Mouse (Mus musculus): ENCODE data around the gene Khsrp. TPM values are rescaled to one million over a fixed set of nuclear protein-coding genes. Genes with fewer than 3 reads are reported as not detected.

The Khsrp gene
- polyA plus RNA-seq, 1 experiment from 2014 or later, result 29.6 TPM

GRCm38 (mm10) chr17:57041554-57041953, 10.2 kb upstream of the Khsrp start, which contains the start of gene Slc25a41:
Gene Slc25a41, minus strand, starts transcription at chr17:57041654.
- H3K27me3 ChIP-seq (replicated peaks; ENCODE audit: control insufficient read depth, insufficient read depth, low read length), result no peaks in the 10 kb centered on the region
- H3K36me3 ChIP-seq (ENCODE audit: control insufficient read depth, insufficient read depth), result peaks cover 7% of the 10 kb centered on the region; the same call in 1 of the 2 replicates
- WGBS, result 76% methylated on average over 8 of the region's 8 CpGs
- no peak within 1 kb of the TSS for H3K4me3 ChIP-seq (replicated peaks; ENCODE audit: low read length)
- H3K4me2 ChIP-seq (ENCODE audit: low read length), result no peak within 1 kb of the TSS
- ATAC-seq, result no peak
- no peaks in the 10 kb centered on the region for H3K4me1 ChIP-seq (replicated peaks; ENCODE audit: control insufficient read depth, insufficient read depth, low read length)
- H3K9ac ChIP-seq (replicated peaks; ENCODE audit: low read depth, low read length), result no peak within 1 kb of the TSS
- H3K9me3 ChIP-seq (ENCODE audit: control insufficient read depth, low read length), result no peaks in the 10 kb centered on the region
- no peak within 1 kb of the TSS for H3K27ac ChIP-seq (ENCODE audit: low read length)

GRCm38 (mm10) chr17:57038978-57039377, 7.7 kb upstream of the Khsrp start:
- Histone ChIP-seq H3K4me2 (ENCODE audit: low read length) (no peak overlapping the region), H3K4me3 (replicated peaks; ENCODE audit: low read length) (no peak overlapping the region), H3K9me3 (ENCODE audit: control insufficient read depth, low read length) (no peaks in the 10 kb centered on the region), H3K9ac (replicated peaks; ENCODE audit: low read depth, low read length) (no peak overlapping the region), H3K36me3 (ENCODE audit: control insufficient read depth, insufficient read depth) (no peaks in the 10 kb centered on the region), H3K27me3 (replicated peaks; ENCODE audit: control insufficient read depth, insufficient read depth, low read length) (no peaks in the 10 kb centered on the region), H3K4me1 (replicated peaks; ENCODE audit: control insufficient read depth, insufficient read depth, low read length) (no peaks in the 10 kb centered on the region), H3K27ac (ENCODE audit: low read length) (no peak overlapping the region)
- WGBS, result 40% methylated on average over 8 of the region's 8 CpGs
- ATAC-seq, result no peak

GRCm38 (mm10) chr17:57032854-57033253, 1.5 kb upstream of the Khsrp start:
- WGBS, result 85% methylated on average over 4 of the region's 4 CpGs
- no peak overlapping the region for H3K4me3 ChIP-seq (replicated peaks; ENCODE audit: low read length)
- no peak overlapping the region for H3K4me2 ChIP-seq (ENCODE audit: low read length)

GRCm38 (mm10) chr17:57031661-57032420, 519 bp upstream of the Khsrp start:
- Histone ChIP-seq H3K4me1 (replicated peaks; ENCODE audit: control insufficient read depth, insufficient read depth, low read length) (peaks cover 16% of the 10 kb centered on the region), H3K9me3 (ENCODE audit: control insufficient read depth, low read length) (no peaks in the 10 kb centered on the region), H3K4me2 (ENCODE audit: low read length) (peak overlapping the region; percentile 61), H3K27me3 (replicated peaks; ENCODE audit: control insufficient read depth, insufficient read depth, low read length) (no peaks in the 10 kb centered on the region), H3K9ac (replicated peaks; ENCODE audit: low read depth, low read length) (peak overlapping the region; percentile 43; the same call in 1 of the 2 replicates), H3K4me3 (replicated peaks; ENCODE audit: low read length) (peak overlapping the region; percentile 76), H3K36me3 (ENCODE audit: control insufficient read depth, insufficient read depth) (peaks cover 3% of the 10 kb centered on the region; the same call in 1 of the 2 replicates), H3K27ac (ENCODE audit: low read length) (peak overlapping the region; percentile 82)
- under 1% methylated on average over 36 of the region's 38 CpGs for WGBS
- ATAC-seq, result peak; percentile 95

More at GRCm38 (mm10) chr17:57032854-57033253, 1.5 kb upstream of the Khsrp start:
- ATAC-seq, result no peak
- no peak overlapping the region for H3K9ac ChIP-seq (replicated peaks; ENCODE audit: low read depth, low read length)
- H3K36me3 ChIP-seq (ENCODE audit: control insufficient read depth, insufficient read depth), result no peaks in the 10 kb centered on the region
- no peaks in the 10 kb centered on the region for H3K27me3 ChIP-seq (replicated peaks; ENCODE audit: control insufficient read depth, insufficient read depth, low read length)
- H3K4me1 ChIP-seq (replicated peaks; ENCODE audit: control insufficient read depth, insufficient read depth, low read length), result peaks cover 16% of the 10 kb centered on the region
- no peak overlapping the region for H3K27ac ChIP-seq (ENCODE audit: low read length)
- no peaks in the 10 kb centered on the region for H3K9me3 ChIP-seq (ENCODE audit: control insufficient read depth, low read length)

GRCm38 (mm10) chr17:57029691-57030090, 1.6 kb downstream of the Khsrp start:
- no peak for ATAC-seq
- H3K4me2 ChIP-seq (ENCODE audit: low read length), result peak overlapping the region; percentile 62
- peaks cover 16% of the 10 kb centered on the region for H3K4me1 ChIP-seq (replicated peaks; ENCODE audit: control insufficient read depth, insufficient read depth, low read length)
- H3K27me3 ChIP-seq (replicated peaks; ENCODE audit: control insufficient read depth, insufficient read depth, low read length), result no peaks in the 10 kb centered on the region
- peak overlapping the region; percentile 98; the same call in 1 of the 2 replicates for H3K9ac ChIP-seq (replicated peaks; ENCODE audit: low read depth, low read length)
- 48% methylated on average over 8 of the region's 8 CpGs for WGBS
- H3K9me3 ChIP-seq (ENCODE audit: control insufficient read depth, low read length), result no peaks in the 10 kb centered on the region
- H3K36me3 ChIP-seq (ENCODE audit: control insufficient read depth, insufficient read depth), result peaks cover 14% of the 10 kb centered on the region
- H3K4me3 ChIP-seq (replicated peaks; ENCODE audit: low read length), result peak overlapping the region; percentile 76
- H3K27ac ChIP-seq (ENCODE audit: low read length), result no peak overlapping the region

GRCm38 (mm10) chr17:57027471-57027870, 3.9 kb downstream of the Khsrp start:
- ATAC-seq, result no peak
- H3K27ac ChIP-seq (ENCODE audit: low read length), result no peak overlapping the region
- no peak overlapping the region for H3K9ac ChIP-seq (replicated peaks; ENCODE audit: low read depth, low read length)
- no peaks in the 10 kb centered on the region for H3K9me3 ChIP-seq (ENCODE audit: control insufficient read depth, low read length)
- H3K4me1 ChIP-seq (replicated peaks; ENCODE audit: control insufficient read depth, insufficient read depth, low read length), result peaks cover 13% of the 10 kb centered on the region
- H3K4me3 ChIP-seq (replicated peaks; ENCODE audit: low read length), result no peak overlapping the region
- no peak overlapping the region for H3K4me2 ChIP-seq (ENCODE audit: low read length)
- 90% methylated on average over 4 of the region's 4 CpGs for WGBS
- no peaks in the 10 kb centered on the region for H3K27me3 ChIP-seq (replicated peaks; ENCODE audit: control insufficient read depth, insufficient read depth, low read length)
- peaks cover 34% of the 10 kb centered on the region for H3K36me3 ChIP-seq (ENCODE audit: control insufficient read depth, insufficient read depth)

- peaks cover 34% of the 10 kb centered on the region for H3K36me3 ChIP-seq (ENCODE audit: control insufficient read depth, insufficient read depth)
These were observed 10.4 kb downstream of the Khsrp start for GRCm38 (mm10) chr17:57020960-57021359.

GRCm38 (mm10) chr17:57019693-57020092, 11.6 kb downstream of the Khsrp start:
- H3K4me3 ChIP-seq (replicated peaks; ENCODE audit: low read length), result no peak overlapping the region
- 86% methylated on average over 2 of the region's 2 CpGs for WGBS
- no peak overlapping the region for H3K9ac ChIP-seq (replicated peaks; ENCODE audit: low read depth, low read length)
- no peak overlapping the region for H3K4me2 ChIP-seq (ENCODE audit: low read length)
- H3K27me3 ChIP-seq (replicated peaks; ENCODE audit: control insufficient read depth, insufficient read depth, low read length), result no peaks in the 10 kb centered on the region
- H3K27ac ChIP-seq (ENCODE audit: low read length), result no peak overlapping the region
- H3K36me3 ChIP-seq (ENCODE audit: control insufficient read depth, insufficient read depth), result peaks cover 23% of the 10 kb centered on the region
- no peak for ATAC-seq
- H3K9me3 ChIP-seq (ENCODE audit: control insufficient read depth, low read length), result no peaks in the 10 kb centered on the region
- no peaks in the 10 kb centered on the region for H3K4me1 ChIP-seq (replicated peaks; ENCODE audit: control insufficient read depth, insufficient read depth, low read length)

More at GRCm38 (mm10) chr17:57020960-57021359, 10.4 kb downstream of the Khsrp start:
- Histone ChIP-seq H3K27ac (ENCODE audit: low read length) (no peak overlapping the region), H3K27me3 (replicated peaks; ENCODE audit: control insufficient read depth, insufficient read depth, low read length) (no peaks in the 10 kb centered on the region), H3K9ac (replicated peaks; ENCODE audit: low read depth, low read length) (no peak overlapping the region), H3K4me2 (ENCODE audit: low read length) (no peak overlapping the region), H3K4me1 (replicated peaks; ENCODE audit: control insufficient read depth, insufficient read depth, low read length) (no peaks in the 10 kb centered on the region), H3K9me3 (ENCODE audit: control insufficient read depth, low read length) (no peaks in the 10 kb centered on the region), H3K4me3 (replicated peaks; ENCODE audit: low read length) (no peak overlapping the region)
- WGBS, result 92% methylated on average over 5 of the region's 5 CpGs
- no peak for ATAC-seq

GRCm38 (mm10) chr17:57012245-57012795, 19.0 kb downstream of the Khsrp start:
- 73% methylated on average over 13 of the region's 13 CpGs for whole genome bisulfite sequencing
- no peak overlapping the region for H3K9ac ChIP-seq (replicated peaks; ENCODE audit: low read depth, low read length)
- ATAC-seq, result no peak

More at GRCm38 (mm10) chr17:57012245-57012795, 19.0 kb downstream of the Khsrp start:
- H3K9me3 ChIP-seq (ENCODE audit: control insufficient read depth, low read length), result no peaks in the 10 kb centered on the region
- peak overlapping the region; percentile 95 for H3K27ac ChIP-seq (ENCODE audit: low read length)
- H3K36me3 ChIP-seq (ENCODE audit: control insufficient read depth, insufficient read depth), result peaks cover 3% of the 10 kb centered on the region
- H3K4me3 ChIP-seq (replicated peaks; ENCODE audit: low read length), result peak overlapping the region; percentile 79
- no peaks in the 10 kb centered on the region for H3K27me3 ChIP-seq (replicated peaks; ENCODE audit: control insufficient read depth, insufficient read depth, low read length)
- peaks cover 14% of the 10 kb centered on the region for H3K4me1 ChIP-seq (replicated peaks; ENCODE audit: control insufficient read depth, insufficient read depth, low read length)
- H3K4me2 ChIP-seq (ENCODE audit: low read length), result peak overlapping the region; percentile 75
